Mouse (Mus musculus) embryo, embryonic 10 days (tissue): ENCODE results near the gene Lzic.
"Not testable (repeated sequence)": the region's sequence is repeated elsewhere in the genome, so short reads cannot be mapped to it uniquely, and the experiment has no call there.

ENCODE experiments used
- DNase-seq: peaks from one replicate; pipeline ENCODE4 v3.0.0-alpha.2; 2015; ENCODE audit warnings: low spot score

Gene Lzic

DNA sequence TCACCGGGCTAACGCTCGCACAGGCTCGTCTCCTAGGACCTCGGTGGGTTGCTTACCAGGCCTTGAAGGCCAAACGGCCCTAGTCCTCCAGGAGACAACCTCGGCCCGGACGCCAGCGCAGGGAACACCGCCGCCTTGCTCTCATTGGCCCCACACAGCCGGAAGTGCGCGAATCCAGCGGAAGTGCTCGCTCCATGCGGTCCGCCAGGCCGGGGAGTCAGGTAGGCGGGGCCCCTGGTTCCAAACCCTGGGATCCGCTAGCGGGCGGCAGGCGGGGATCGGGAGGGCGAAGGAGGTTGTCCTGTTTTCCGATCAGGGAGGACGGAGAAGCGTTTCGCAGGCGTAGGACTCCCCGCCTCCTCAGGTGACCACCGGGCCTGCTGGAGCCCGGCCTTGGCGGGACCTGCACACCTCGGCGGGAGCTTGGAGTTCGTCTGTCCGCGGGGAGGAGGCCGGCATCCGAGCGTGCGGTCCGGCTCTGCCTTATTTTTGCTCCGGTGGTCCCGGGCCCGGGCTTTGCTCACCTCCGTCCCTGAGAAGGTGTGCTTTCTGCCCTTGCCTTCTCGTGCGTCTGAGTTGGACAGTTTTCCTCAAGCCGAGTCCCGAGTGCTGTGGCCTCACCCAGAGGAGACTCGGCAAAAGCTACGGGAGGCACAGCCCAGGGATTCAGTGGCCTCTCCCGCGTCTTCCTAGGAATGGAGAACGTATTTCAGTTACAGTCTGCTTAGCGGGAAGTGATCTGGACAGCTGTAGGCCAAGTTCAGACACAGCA, at the start of gene Lzic, which contains the start of gene Nmnat1:
TSS of gene Lzic (plus strand) at position 177 of the 772 bp plus-strand sequence.
TSS of gene Nmnat1 (minus strand) at position 150 of the 772 bp plus-strand sequence.
- DNase-seq, result peak; percentile 98

DNA sequence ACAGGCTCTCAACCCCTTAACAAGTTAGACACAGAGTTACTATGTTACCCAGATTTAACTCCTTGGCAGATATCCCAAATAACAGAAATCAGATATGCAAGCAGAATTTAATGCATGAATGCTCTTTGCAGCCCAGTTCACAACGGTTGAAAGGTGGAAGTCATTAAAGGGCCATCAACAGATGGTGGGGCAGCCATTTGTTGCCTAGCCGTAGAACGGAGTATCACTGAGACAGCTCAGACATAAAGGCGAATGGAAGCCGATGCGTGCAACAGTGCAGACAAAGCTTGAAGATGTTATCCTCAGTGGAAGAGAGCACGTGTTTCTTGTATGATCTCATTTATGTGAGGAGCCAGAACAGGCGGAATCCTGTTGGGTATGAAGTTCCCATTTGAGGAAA, 44.5 kb upstream of the Lzic start:
- no peak for DNase-seq

GRCm38 (mm10) chr4:149442436-149442835, 42.6 kb upstream of the Lzic start:
- DNase-seq, result no peak

DNA sequence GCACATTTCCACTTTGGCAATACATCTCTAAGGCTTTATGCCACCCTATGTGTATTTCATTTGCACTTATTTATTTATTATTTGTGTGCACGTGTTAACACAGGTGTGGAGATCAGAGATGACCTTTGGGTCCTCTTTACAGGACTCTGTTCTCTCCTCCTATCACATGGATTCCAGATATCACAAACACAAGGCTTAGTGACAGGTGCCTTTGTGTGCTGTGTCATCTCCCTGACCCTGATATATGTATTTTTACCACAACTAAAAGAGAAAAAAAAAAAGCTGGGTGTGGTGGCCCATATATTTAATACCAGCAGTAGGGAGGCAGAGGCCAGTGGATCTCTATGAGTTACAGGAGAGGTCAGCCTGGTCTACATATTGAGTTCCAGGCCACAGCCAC, 40.6 kb upstream of the Lzic start:
- no peak for DNase-seq

- peak; percentile 99 for DNase-seq
These were observed 39.9 kb upstream of the Lzic start for GRCm38 (mm10) chr4:149444964-149445701.

DNA sequence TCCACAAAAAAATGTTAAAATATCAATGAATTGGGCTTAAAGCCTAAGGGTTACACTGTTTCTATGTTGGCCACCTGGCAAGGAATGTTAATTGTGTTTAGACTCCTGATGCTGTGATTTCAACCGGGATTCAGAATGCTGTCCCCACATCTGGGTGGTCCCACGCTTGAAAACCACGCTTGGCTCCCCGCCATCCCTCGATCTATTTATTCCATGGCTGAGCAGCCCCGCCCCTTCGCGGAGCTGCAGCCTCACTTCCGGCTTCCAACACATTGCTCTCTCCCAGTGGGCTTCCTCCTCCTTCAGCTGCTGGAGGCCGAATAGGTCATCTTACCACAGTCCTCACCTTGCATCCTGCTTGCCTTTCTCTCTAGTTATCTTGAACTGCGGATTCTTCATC, 39.2 kb upstream of the Lzic start:
- peak; percentile 86 for DNase-seq

DNA sequence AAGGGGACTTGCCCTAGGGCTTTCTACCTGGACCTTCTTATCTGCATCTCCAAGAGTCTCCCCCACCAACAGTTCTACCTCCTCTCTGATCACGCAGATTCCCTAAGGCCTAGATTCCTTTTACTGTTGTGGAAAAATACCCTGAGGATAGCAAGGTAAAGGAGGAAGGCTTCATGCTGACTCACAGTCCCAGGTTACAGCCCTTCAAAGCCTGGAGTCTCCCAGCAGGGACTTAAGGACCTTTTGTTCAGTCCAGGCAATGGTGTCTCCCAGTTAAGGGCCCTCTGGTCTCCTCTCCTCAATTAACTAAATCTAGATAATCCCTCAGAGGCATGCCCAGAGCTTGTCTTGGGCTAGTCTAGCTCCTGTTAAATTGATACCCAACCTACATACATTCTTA, 38.7 kb upstream of the Lzic start:
- DNase-seq, result no peak

GRCm38 (mm10) chr4:149450636-149451035, 34.4 kb upstream of the Lzic start:
- no peak for DNase-seq

GRCm38 (mm10) chr4:149453656-149454055, 31.4 kb upstream of the Lzic start:
- DNase-seq, result peak; percentile 50

GRCm38 (mm10) chr4:149454263-149454662, 30.8 kb upstream of the Lzic start:
- no peak for DNase-seq

DNA sequence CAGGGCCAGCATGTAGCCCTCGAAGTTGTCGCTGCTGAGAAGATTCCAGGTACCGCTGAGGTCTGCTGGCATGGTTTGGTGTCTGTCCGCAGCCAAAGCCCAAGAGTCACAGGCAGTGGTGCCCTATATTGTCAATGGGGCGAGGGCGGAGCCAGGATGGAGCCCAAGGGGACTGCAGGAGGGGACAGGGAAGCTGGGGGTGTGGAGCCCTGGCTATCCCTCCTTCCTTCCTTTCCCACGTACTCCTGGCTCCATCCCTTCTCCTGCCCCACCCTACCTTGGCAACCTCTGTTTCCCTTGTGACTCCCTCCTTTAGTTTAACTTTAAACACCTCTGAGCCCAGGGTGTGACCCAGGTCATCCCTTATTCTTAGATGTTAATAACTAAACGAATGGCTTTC, 30.1 kb upstream of the Lzic start, which contains the start of gene Rbp7:
TSS of gene Rbp7 (minus strand) at position 100 of the 400 bp plus-strand sequence.
- no peak for DNase-seq

DNA sequence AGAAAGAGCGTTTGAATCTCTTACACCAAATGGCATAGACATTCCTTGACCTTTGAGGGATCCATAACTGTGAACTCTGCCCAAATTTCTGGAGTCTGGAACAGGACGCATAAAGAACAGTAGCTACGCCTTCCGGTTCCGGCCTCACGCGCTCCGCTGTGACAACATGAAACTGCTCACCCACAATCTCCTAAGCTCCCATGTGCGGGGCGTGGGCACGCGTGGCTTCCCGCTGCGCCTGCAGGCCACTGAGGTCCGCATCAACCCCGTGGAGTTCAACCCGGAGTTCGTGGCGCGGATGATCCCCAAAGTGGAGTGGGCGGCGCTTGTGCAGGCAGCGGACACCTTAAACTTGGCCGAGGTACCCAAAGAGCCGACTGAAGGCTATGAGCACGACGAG, 27.9 kb upstream of the Lzic start:
- DNase-seq, result not testable (repeated sequence)

DNA sequence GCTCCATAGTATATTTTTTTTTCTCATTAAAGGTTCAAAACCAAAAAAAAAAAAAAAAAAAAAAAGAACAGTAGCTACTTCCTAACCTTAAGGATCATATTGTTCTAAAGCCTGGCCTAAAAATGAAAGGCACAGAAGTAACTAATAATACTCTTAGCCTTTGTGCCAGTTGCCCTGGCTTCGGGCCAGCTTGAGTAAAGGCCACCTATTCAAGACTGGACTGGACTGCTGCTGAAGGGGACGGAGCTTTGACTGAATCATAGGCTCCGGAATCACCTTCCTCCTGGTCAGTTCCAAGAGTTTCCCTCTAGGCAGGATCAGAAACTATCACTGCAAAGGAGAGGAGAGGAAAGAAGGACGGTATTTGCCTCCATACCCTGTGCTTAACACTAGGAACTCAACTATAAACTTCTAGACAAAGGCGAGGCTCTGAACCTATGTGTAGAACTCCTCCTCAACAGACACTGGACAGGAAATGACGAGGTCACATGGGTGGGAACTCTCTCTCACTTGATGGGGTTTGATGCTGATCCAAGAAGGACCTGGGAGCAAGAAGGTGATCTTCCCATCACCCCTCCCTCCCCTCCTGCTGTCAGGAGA, 27.1 kb upstream of the Lzic start:
- DNase-seq, result no peak

GRCm38 (mm10) chr4:149458526-149458925, 26.5 kb upstream of the Lzic start:
- no peak for DNase-seq

GRCm38 (mm10) chr4:149459425-149459824, 25.6 kb upstream of the Lzic start:
- DNase-seq, result no peak

GRCm38 (mm10) chr4:149460475-149460874, 24.6 kb upstream of the Lzic start:
- DNase-seq, result not testable (repeated sequence)

DNA sequence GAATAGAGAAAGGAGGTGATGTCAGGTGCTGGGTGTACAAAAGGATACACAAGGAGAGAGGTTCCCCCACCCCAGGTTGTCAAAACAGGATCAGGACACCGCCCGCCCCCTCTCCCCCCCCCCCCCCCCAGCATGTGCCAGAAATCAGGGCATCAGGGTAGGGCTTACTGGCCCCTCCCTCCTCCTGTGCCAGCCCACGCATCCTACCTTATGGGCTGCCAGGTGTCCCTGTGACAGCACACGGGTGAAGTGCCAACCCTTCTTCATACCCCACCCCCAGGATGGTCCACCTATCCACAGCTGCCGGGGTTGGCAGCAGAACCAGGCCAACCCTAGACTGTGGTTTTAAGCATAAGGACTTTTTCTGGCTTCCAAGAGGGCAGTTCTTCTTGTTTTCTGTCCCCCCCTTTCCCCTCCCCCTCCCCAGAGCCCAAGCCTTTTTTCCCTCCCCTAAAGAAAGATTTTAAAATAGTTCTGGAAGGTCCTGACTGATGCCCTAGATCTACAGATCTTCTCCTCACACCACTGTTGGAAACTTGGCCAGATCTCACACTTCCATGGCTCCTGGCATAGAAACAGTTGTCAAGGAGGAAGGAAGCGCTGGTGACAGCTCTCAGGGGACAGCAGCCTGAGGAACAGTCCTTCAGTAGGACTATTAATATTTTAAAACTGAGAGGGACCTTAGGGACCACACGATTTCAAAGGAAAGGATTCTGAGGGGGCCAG, 23.3 kb upstream of the Lzic start:
- no peak for DNase-seq

- no peak for DNase-seq
These were observed 22.6 kb upstream of the Lzic start for GRCm38 (mm10) chr4:149462305-149462971.

DNA sequence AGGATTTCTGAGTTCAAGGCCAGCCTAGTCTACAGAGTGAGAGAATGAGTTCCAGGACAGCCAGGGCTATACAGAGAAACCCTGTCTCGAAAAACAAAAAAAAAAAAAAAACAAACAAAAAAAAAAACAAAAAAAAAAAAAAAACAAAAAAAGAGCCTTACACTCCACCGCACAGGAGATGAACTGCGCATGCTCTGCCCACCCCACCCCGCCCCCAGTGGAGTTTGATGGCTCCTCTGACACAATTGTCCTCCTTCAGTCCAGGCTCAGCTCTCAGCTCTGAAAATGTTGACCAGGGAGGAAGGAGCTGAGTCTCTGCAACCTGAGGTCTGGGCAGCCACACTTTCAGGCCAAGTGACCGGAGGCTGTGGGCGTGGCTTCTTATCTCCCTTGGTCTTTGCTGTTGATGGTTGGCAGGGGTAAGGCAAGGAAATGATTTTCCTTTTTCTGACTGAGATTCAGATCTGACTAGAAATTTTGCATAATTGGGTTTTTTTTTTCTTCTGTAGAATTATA, 21.5 kb upstream of the Lzic start:
- no peak for DNase-seq

- DNase-seq, result no peak
These were observed 15.5 kb upstream of the Lzic start for GRCm38 (mm10) chr4:149469557-149469956.

DNA sequence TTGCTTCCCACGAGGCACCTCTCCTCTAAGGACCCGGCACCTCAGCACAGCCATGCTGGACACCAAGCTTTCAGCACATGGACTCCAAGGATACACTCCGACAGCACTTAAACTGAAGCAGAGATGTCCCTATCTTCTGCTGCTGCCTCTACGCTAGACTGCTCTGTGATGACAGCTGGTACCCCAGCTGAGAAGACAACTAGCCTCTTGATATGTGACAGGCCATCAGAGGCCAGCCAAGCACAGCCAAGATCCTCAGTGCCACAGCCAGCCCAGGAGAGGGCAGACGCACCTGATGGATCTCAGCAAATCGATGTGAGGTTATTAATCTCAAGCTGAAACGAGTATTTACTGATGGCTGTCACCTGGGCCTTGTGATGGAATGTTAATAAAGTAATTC, 9.9 kb upstream of the Lzic start:
- no peak for DNase-seq
